Mouse (Mus musculus) MEL-GATA-1-ER (cell line): ENCODE data around the gene Luc7l.

Experiments
- DNase-seq: peaks from one replicate; pipeline ENCODE4 v3.0.0-alpha.2; 2012; ENCODE audit warnings: low read depth; ENCODE audit errors: extremely low read depth

Luc7l gene

GRCm38 (mm10) chr17:26252539-26253251 is at the start of gene Luc7l:
Gene Luc7l (plus strand): TSS chr17:26252896.
- DNase-seq = peak; percentile 84

- DNase-seq = peak; percentile 32
Measured at GRCm38 (mm10) chr17:26203321-26203811, 49.3 kb upstream of the Luc7l start.

GRCm38 (mm10) chr17:26204766-26205165 is 47.9 kb upstream of the Luc7l start:
- no peak for DNase-seq

- DNase-seq = no peak
Measured at GRCm38 (mm10) chr17:26206392-26206791, 46.3 kb upstream of the Luc7l start.

- DNase-seq = no peak
Measured at GRCm38 (mm10) chr17:26207686-26208085, 45.0 kb upstream of the Luc7l start, which contains the start of gene Arhgdig. Gene Arhgdig (minus strand): TSS chr17:26207786.

- no peak for DNase-seq
Measured at GRCm38 (mm10) chr17:26212241-26212640, 40.5 kb upstream of the Luc7l start.

GRCm38 (mm10) chr17:26212681-26213080 is 40.0 kb upstream of the Luc7l start:
- DNase-seq = no peak

GRCm38 (mm10) chr17:26221508-26221907 is 31.2 kb upstream of the Luc7l start:
- DNase-seq = no peak

- no peak for DNase-seq
Measured at GRCm38 (mm10) chr17:26225150-26225549, 27.5 kb upstream of the Luc7l start.

GRCm38 (mm10) chr17:26229776-26230175 is 22.9 kb upstream of the Luc7l start:
- DNase-seq = no peak

GRCm38 (mm10) chr17:26231156-26231555 is 21.5 kb upstream of the Luc7l start:
- no peak for DNase-seq

- DNase-seq = no peak
Measured at GRCm38 (mm10) chr17:26232863-26233262, 19.8 kb upstream of the Luc7l start.

GRCm38 (mm10) chr17:26234386-26234785 is 18.3 kb upstream of the Luc7l start:
- no peak for DNase-seq

- no peak for DNase-seq
Measured at GRCm38 (mm10) chr17:26235077-26235815, 17.4 kb upstream of the Luc7l start.

GRCm38 (mm10) chr17:26237667-26238066 is 15.0 kb upstream of the Luc7l start:
- DNase-seq = no peak

- no peak for DNase-seq
Measured at GRCm38 (mm10) chr17:26239551-26239950, 13.1 kb upstream of the Luc7l start.

- DNase-seq = no peak
Measured at GRCm38 (mm10) chr17:26240120-26240790, 12.4 kb upstream of the Luc7l start.

GRCm38 (mm10) chr17:26240990-26241389 is 11.7 kb upstream of the Luc7l start:
- DNase-seq = no peak

- no peak for DNase-seq
Measured at GRCm38 (mm10) chr17:26243471-26244100, 9.1 kb upstream of the Luc7l start.

GRCm38 (mm10) chr17:26244101-26244841 is 8.4 kb upstream of the Luc7l start, which contains the start of gene Fam234a:
Gene Fam234a (minus strand): TSS chr17:26244242.
- DNase-seq = no peak
